Mouse (Mus musculus) duodenum, adult 2 months (tissue): ENCODE data around the gene Emc9. TPM values are rescaled to one million over a fixed set of nuclear protein-coding genes. Genes with fewer than 3 reads are reported as not detected.

Experiments
- polyA plus RNA-seq: library from polyadenylated mRNA; depleted of rRNA; stranded (reverse); fragments of >200 nt; gene quantifications from 2 replicates; pipeline ENCODE4 v1.2.3, GENCODE M21; 2012; ENCODE audit warnings: low replicate concordance; rRNA removed

Gene Emc9
- 22.9 and 37.1 TPM in 2 replicates for polyA plus RNA-seq

DNA sequence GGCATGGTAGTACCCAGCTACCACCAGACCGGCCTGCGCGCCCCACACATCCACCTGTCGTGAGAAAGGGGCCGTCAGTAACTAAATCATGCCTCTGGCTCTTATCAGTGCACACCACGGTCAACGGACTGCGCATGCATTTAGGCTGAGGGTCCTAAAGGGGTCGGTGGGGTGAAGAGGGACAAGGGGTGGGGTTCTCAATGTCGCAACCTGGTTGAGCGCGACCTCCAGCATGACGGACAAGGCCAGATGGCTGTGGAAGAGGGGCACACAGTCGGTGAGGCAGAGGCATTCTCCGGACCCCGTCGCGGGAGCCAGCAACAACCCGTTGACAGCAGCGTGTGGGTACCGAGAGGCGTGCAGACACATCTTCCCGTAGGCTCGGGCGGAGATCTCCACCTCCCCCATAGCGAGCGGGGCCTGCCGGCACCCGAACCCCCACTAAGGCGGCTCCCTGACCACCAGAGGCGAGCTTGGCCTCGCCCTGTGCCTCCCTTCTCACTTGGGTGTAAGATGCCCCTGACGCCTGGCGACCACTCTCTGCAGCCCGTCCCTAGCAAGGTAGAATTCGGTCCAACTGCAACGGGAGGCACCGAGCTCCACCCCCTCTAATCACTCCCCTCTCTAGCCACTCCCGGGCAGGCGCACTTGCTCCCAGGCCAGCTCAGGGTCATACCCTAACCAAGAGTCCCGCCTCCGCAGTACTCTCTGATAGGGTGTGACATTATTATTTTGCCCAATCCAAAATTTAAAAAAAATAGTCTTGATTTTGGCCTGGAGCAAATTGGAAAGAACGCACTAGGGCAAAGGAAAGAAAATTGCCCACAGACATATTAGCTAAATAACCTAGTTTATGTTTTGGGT, at the start of gene Emc9:
Gene Emc9 (minus strand): TSS at position 601 of the 864 bp plus-strand sequence.

DNA sequence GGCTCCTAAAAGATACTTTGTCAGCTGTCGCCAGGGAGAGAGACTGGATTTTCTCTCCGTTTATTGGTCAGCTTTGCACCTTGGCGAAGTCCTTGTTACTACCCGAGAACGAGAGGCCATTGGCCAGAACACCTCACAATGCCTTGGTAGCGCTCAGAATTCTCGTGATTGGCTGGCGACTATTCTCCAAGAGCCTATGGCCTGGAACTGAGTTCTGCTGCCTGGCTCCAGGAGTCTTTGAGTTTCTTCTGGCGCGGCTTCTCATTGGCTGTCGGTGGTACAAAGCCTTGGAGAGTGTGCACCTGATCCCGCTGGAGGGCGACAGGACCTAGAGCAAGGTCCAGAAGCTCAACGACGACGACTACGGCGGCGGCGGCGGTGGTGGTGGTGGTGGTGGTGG, 32.7 kb upstream of the Emc9 start, which contains the start of gene Rec8:
Gene Rec8 (plus strand): TSS at position 216 of the 400 bp plus-strand sequence.

DNA sequence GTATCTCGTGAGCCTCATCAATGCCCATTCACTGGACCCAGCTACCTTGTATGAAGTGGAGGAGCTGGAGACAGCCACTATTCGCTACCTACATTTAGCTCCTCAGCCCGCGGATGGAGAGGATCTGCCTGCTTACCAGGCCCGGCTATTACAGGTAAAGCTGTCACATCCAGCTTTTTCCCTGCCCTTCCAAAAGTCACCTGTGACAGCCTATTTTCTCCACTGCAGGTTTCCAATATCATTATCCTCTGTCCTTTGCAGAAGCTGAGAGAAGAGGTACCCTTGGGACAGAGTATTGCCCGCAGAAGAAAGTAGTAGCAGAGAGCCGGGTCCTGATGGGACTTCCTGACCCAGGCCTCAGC, 18.1 kb upstream of the Emc9 start, which contains the start of gene Irf9:
Gene Irf9 (plus strand): TSS at position 301 of the 362 bp plus-strand sequence.

DNA sequence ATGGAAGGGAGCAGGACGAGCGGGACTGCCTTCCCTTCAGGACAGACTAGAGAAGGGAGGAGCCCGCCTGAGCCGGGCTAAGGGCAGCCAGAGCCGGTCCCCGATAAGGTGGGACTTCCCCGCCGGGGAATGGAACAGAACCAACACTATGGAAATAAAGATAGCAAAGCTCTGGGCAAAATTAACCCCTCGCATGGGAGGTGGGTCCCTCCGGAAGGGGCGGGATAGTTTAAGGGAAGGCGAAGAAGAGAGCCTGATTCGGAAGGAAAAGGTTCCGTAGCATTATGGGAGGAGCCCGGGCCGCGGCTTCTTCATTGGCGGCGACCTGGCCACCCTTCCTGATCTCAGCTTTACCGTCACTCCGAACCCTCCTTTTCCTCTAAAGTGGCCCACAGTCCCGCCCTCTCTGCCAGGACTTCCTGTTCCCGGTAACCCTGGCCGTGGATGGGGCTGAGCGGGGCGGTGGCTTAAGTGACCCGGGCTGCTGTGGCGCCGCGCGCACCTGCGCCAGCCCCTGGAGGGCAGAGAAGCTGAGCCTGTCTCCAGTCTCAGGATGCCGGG, 6.3 kb upstream of the Emc9 start, which contains the start of gene Rnf31:
Gene Rnf31 (plus strand): TSS at position 378 of the 561 bp plus-strand sequence.

DNA sequence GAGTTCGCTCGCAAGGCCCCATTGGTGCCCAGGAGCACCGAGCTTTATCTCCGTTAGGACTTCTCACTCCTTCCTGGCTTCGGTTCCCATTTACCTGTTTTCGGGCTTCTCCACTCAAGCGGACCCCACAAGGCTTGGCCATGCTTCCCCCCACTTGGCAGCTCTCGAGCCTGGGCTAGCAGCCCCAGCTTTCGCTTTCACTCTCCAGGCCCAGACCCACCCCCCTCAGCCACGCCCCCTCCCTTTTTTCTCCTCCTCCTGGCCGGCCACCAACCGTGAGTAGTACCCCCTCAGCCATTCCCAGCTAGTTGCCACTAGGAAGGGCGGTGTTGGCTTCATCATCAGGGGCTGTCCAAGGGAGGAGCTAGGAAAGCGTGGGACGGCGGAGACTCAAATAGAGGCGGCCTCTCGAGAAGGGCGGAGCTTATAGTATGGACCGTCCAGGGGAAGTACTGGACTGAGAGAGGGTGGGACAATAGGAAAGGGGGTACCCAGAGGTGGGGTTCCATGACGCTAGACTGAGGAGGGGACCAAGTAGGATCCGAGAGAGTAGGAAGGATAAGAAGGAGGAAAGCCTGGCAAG, 5.7 kb upstream of the Emc9 start, which contains the start of gene Psme2:
Gene Psme2 (minus strand): TSS at position 366 of the 583 bp plus-strand sequence.

DNA sequence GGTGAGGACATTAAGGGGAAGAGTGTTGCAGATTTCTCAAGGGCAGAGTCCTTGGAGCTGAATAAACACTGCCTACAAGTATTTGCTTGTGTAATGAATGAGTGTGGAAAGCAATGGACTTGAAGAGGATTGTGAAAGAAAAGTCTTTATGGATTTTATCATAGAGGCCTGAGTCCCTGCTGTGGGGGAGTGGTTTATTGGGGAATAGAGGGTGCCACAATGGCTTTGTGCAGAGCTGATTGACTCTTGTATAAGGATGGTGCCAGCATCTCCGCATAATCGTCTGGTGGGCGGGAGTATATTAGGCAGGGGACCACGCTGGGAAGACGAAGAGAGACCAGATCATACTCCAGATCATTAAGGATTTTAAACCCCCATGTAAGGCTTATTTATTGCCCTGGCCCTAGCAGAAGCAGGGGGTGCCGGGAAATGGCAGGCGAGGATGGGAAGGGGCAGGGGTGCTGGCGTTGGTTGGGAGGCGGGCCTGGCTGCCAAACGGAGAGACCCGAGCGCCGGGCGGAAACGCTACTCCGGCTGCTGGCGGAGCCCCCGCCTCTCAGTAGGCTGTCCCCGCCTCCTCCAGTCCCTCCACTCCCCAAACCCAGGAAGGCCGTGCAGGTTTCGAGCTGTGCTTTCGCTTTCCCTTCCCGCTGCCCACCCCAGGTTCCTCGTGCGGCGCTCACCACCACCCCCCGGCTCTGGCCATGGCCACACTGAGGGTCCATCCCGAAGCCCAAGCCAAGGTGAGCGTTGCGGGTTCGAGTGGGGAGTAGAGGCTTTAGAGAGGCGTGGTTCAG, 7.0 kb downstream of the Emc9 start, which contains the start of gene Psme1:
Gene Psme1 (plus strand): TSS at position 253 of the 797 bp plus-strand sequence.

DNA sequence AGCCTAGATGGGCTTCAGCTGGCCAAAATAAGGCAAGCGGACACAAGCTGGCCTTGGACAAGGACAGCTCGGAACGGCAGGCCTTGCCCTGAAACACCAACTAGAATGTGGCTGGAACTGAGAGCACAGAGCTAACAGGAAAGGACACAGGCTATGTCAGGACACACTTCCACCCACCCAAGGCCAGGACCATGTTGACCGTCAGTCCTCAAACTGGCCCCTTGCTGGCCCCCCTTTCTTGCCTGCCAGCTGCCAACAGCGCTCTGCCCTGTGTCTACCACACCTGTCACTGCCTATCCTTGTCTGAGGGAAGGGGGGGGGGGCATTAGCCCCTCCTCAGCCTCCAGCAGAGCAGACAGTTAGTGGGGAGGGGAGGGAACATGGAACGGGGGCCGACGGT, 9.8 kb downstream of the Emc9 start, which contains the start of gene Fitm1:
Gene Fitm1 (plus strand): TSS at position 316 of the 400 bp plus-strand sequence.

DNA sequence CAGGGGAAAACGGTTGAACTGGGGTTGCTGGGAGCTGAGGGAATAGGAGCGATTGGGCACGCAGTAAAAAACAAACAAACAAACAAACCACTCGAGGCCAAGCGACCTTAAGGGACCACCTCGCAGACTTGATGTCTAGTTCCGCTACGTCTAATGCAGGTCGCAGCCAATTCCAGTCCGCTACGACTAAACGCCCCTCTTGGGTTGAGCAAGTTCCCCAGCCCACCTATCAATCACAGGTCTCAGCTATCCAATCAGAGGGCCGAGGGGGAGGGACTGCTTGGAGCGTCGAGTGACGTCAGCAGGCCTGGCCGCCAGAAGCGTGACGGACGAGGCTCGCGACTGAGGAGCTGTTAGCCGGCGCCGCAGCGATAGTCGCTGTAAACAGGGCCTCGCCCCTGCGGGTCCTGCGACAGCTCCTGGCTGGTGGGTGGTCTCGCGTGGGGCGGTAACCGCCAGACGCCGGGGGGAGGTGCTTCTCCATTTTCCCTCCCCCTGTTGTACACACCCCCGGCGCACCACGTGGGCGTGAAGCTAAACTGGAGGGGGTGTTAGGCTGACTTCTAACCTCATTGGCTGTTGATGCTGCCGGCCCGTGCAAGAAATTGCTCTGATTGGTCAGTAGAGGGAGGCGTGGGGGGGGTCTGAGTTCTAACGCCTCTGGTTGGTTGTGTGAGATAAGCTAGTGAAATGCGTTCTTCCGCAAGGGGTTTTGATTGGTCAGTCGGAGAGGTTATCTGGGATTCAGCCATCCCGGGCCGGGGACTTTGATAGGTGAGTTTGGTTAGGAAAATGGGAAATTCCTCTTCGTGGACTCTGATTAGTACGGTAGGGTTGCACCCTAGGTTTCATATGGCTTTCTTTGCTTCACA, 24.7 kb downstream of the Emc9 start, which contains the start of gene A730061H03Rik:
Gene A730061H03Rik (minus strand): TSS at position 205 of the 872 bp plus-strand sequence.

DNA sequence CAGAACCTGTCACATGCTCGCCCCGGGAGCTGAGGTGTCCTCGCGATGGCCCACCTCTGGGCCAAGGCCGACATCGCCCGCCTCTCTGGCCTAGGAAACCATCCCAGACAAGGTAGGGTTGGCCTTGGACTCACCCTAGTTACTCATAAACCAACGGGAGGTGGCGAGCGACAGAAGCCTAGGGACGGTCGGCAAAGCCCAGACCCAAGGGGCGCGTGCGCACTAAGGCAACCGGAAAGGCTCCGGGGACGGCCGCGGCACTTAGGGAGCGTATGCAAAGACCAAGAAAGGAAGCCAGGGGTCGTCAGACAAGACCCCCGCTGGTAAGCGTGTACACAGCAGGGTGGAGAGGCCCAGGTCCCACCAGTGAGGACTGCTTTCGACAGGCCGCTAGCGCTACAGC, 25.3 kb downstream of the Emc9 start, which contains the start of gene Dcaf11:
Gene Dcaf11 (plus strand): TSS at position 208 of the 403 bp plus-strand sequence.

DNA sequence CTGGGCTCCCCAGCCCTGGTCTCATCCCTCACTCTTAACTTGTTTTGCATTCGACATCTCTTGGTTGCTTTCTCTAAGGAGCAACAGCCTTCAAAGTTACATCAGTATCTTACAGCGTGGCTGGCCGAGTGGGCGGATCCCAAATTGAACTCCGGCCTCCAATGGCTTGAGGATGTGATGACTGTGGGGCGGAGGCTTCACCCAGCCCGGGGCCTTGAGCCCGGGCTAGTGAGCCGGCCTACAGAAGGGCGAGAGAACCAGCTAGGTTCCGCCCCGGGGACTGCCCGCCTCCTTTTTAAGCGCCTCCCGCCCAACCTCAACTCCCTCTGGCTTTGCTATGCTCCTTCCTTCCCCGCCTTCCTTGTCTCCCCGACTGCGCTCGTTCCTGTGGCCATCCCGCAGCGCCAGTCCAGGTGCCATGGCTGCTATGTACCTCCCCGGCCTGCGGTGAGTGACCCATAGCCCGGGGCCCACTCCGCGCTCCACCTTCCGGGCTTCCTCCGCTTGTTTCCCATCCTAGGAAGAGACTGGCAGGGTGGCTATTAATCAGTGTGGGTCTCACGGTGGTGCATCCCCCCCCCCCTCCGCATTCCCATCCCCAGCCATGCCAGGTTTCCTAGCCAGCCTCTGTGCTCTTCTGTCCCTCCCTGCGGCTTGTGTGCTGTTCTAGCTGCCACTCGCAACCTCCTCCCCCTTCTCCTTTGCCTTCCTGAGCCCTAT, 44.9 kb downstream of the Emc9 start, which contains the start of gene Pck2:
Gene Pck2 (plus strand): TSS at position 200 of the 720 bp plus-strand sequence.

Other genes with a start within 250 kb of the Emc9 start
- 95.3 and 98.5 TPM in 2 replicates for gene Dhrs4, start 106.5 kb downstream of the Emc9 start, polyA plus RNA-seq
- gene Carmil3, start 94.7 kb downstream of the Emc9 start, polyA plus RNA-seq = 0.58 and 5.5 TPM in 2 replicates
- gene Cpne6, start 74.9 kb downstream of the Emc9 start, polyA plus RNA-seq = 0.02 TPM in 1 of 2 replicates, not detected in the other
- gene Nrl, start 60.3 kb downstream of the Emc9 start, polyA plus RNA-seq = not detected in 2 replicates
- 19.5 and 27.3 TPM in 2 replicates for gene Pck2, start 45.0 kb downstream of the Emc9 start, polyA plus RNA-seq
- 95.6 and 99.0 TPM in 2 replicates for gene Dcaf11, start 25.3 kb downstream of the Emc9 start, polyA plus RNA-seq
- 0.66 and 1.2 TPM in 2 replicates for gene A730061H03Rik, start 24.9 kb downstream of the Emc9 start, polyA plus RNA-seq
- 0.09 TPM in 1 of 2 replicates, not detected in the other for gene Fitm1, start 9.7 kb downstream of the Emc9 start, polyA plus RNA-seq
- gene Psme1, start 7.2 kb downstream of the Emc9 start, polyA plus RNA-seq = 79.6 and 120 TPM in 2 replicates
- gene Psme2, start 5.8 kb upstream of the Emc9 start, polyA plus RNA-seq = 117 and 212 TPM in 2 replicates
- 33.6 and 53.0 TPM in 2 replicates for gene Rnf31, start 6.4 kb upstream of the Emc9 start, polyA plus RNA-seq
- 54.8 and 80.1 TPM in 2 replicates for gene Irf9, start 18.3 kb upstream of the Emc9 start, polyA plus RNA-seq
- 59.9 and 65.8 TPM in 2 replicates for gene Rec8, start 32.7 kb upstream of the Emc9 start, polyA plus RNA-seq
- gene Ipo4, start 50.7 kb upstream of the Emc9 start, polyA plus RNA-seq = 22.5 and 39.9 TPM in 2 replicates
- 6.3 and 23.9 TPM in 2 replicates for gene Gm49378, start 52.6 kb upstream of the Emc9 start, polyA plus RNA-seq
- 112 and 118 TPM in 2 replicates for gene Tm9sf1, start 58.5 kb upstream of the Emc9 start, polyA plus RNA-seq
- 0.69 and 1.3 TPM in 2 replicates for gene Tssk4, start 64.9 kb upstream of the Emc9 start, polyA plus RNA-seq
- 17.9 and 19.6 TPM in 2 replicates for gene Mdp1, start 75.2 kb upstream of the Emc9 start, polyA plus RNA-seq
- 9.4 and 9.7 TPM in 2 replicates for gene Gmpr2, start 86.6 kb upstream of the Emc9 start, polyA plus RNA-seq
- 242 and 271 TPM in 2 replicates for gene Nedd8, start 86.8 kb upstream of the Emc9 start, polyA plus RNA-seq
- gene Tinf2, start 96.5 kb upstream of the Emc9 start, polyA plus RNA-seq = 8.9 and 9.3 TPM in 2 replicates
- 0.48 and 0.58 TPM in 2 replicates for gene Tgm1, start 128.6 kb upstream of the Emc9 start, polyA plus RNA-seq
- 44.0 and 48.3 TPM in 2 replicates for gene Rabggta, start 137.0 kb upstream of the Emc9 start, polyA plus RNA-seq
- 404 and 508 TPM in 2 replicates for gene Dhrs1, start 160.4 kb upstream of the Emc9 start, polyA plus RNA-seq
- gene Nop9, start 160.4 kb upstream of the Emc9 start, polyA plus RNA-seq = 10.6 and 12.5 TPM in 2 replicates
- 265 and 662 TPM in 2 replicates for gene Cideb, start 173.2 kb upstream of the Emc9 start, polyA plus RNA-seq
- gene Ltb4r2, start 176.1 kb upstream of the Emc9 start, polyA plus RNA-seq = 36.1 and 162 TPM in 2 replicates
- 14.4 and 49.5 TPM in 2 replicates for gene Ltb4r1, start 180.7 kb upstream of the Emc9 start, polyA plus RNA-seq
- gene Adcy4, start 198.8 kb upstream of the Emc9 start, polyA plus RNA-seq = 3.4 and 3.5 TPM in 2 replicates
- 46.1 and 54.9 TPM in 2 replicates for gene Ripk3, start 203.6 kb upstream of the Emc9 start, polyA plus RNA-seq
- 10.9 and 11.1 TPM in 2 replicates for gene Nfatc4, start 237.8 kb upstream of the Emc9 start, polyA plus RNA-seq